In the genomic region with DNA sequence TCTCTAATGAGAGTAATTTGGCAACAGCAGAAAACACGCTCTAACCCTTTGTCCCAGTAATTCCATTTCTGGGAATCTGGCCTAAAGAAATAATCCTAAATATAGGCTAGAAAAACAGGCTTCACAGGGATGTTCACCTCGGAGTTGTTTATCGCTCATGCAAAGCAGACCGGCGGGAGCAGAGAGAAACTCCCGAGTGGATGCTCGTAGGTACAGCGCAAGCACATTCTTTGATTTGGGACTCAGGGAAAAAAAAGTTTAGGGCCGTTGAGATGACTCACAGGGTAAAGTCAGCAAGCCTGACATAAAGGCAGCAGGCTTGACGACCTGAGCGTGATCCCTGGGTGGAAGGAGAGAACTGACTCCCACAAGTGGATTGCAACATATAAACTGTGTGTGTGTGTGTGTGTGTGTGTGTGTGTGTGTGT, we compare ENCODE assay signal across 10 mouse cellular contexts.
DNase-seq lines count a peak whose midpoint lies in the region; ATAC-seq and TF ChIP-seq lines count a peak whose summit lies in the region.
"Had no signal": no experiment of that assay in that cellular context is flagged by ENCODE, and none has a peak within 500 bp of the region (broad histone marks: within the 10 kb centered on the region; RNA-seq: fewer than 3 reads in every experiment).

No protein-coding gene starts in this region.

- no peaks in the 10 kb centered on the region for H3K36me3 ChIP-seq in heart, embryonic 15.5 days
- no peaks in the 10 kb centered on the region for H3K36me3 ChIP-seq in heart, adult 2 months (ENCODE audit: control insufficient read depth, insufficient read depth, low read length)
- H3K36me3 ChIP-seq in lung, embryonic 16.5 days (ENCODE audit: control insufficient read depth, insufficient read depth, low read length) = no peaks in the 10 kb centered on the region

- no peak overlapping the region for H3K4me3 ChIP-seq in heart, embryonic 15.5 days
- no peak overlapping the region for H3K4me3 ChIP-seq in heart, adult 2 months
- no peak overlapping the region for H3K4me3 ChIP-seq in lung, embryonic 16.5 days (ENCODE audit: low read length)

- peaks cover 4% of the 10 kb centered on the region; the same call in 1 of the 2 replicates for H3K79me2 ChIP-seq in heart, adult 2 months (replicated peaks; ENCODE audit: control insufficient read depth, insufficient read depth, low read length)

- intact Hi-C loops in heart, adult 2 months (cut with DNase I) = no loop called here

- in situ Hi-C loops in Patski (cut with MboI; ENCODE audit: low pct_unique_long_range_greater_than_20kb) = loop anchor here (10.0 kb wide), 1 partner anchor 108 kb away; no protein-coding TSS in a partner anchor

- H3K27me3 ChIP-seq in heart, embryonic 15.5 days = no peaks in the 10 kb centered on the region
- H3K27me3 ChIP-seq in heart, adult 2 months (ENCODE audit: control insufficient read depth, insufficient read depth, low read length) = no peaks in the 10 kb centered on the region
- H3K27me3 ChIP-seq in lung, embryonic 16.5 days (ENCODE audit: control insufficient read depth, insufficient read depth, low read depth, low read length) = no peaks in the 10 kb centered on the region
- H3K27me3 ChIP-seq in Patski = no peaks in the 10 kb centered on the region

- H3K9ac ChIP-seq in heart, embryonic 15.5 days = no peak overlapping the region
- H3K9ac ChIP-seq in heart, adult 2 months (ENCODE audit: low read depth, low read length) = no peak overlapping the region
- no peak overlapping the region for H3K9ac ChIP-seq in lung, embryonic 16.5 days (ENCODE audit: low read length)

- DNase-seq in heart, adult 2 months = no peak
- DNase-seq in lung, postnatal 25 days (ENCODE audit: low spot score) = no peak
- DNase-seq in Patski (ENCODE audit: low read depth, low spot score) = peak; percentile 87
- DNase-seq in kidney, postnatal 4 days = peak; percentile 39 to 57
- no peak for DNase-seq in right cerebral cortex, postnatal 25 days
- DNase-seq in embryo, embryonic 10 days (ENCODE audit: low spot score) = no peak
- DNase-seq: adrenal gland, adult 8-10 months; cerebellum, adult 8-10 months had no signal

- CTCF ChIA-PET in Patski (lab: Charles Lee) = no interaction called here

- H3K4me1 ChIP-seq in heart, embryonic 15.5 days (replicated peaks) = peaks cover 51% of the 10 kb centered on the region
- peaks cover 34% of the 10 kb centered on the region for H3K4me1 ChIP-seq in heart, adult 2 months (ENCODE audit: control insufficient read depth, insufficient read depth, low read length)
- peaks cover 44% of the 10 kb centered on the region for H3K4me1 ChIP-seq in lung, embryonic 16.5 days (replicated peaks; ENCODE audit: control insufficient read depth, insufficient read depth, low read length)

- no peak for TF ChIP-seq EP300 in heart, adult 2 months (IDR thresholded peaks at IDR 0.05; ENCODE audit: insufficient read depth, low read depth, low read length)

- 45% methylated on average over 11 of the region's 11 CpGs for WGBS in heart, embryonic 15.5 days
- WGBS in heart, adult 2 months = 36% methylated on average over 11 of the region's 11 CpGs
- WGBS in lung, embryonic 16.5 days = 59% methylated on average over 11 of the region's 11 CpGs

- no peak overlapping the region for H3K4me2 ChIP-seq in heart, embryonic 15.5 days
- H3K4me2 ChIP-seq in lung, embryonic 16.5 days (ENCODE audit: low read depth, low read length) = no peak overlapping the region

- no peaks in the 10 kb centered on the region for H3K9me3 ChIP-seq in heart, embryonic 15.5 days (replicated peaks)
- H3K9me3 ChIP-seq in lung, embryonic 16.5 days (ENCODE audit: control insufficient read depth, low read length) = no peaks in the 10 kb centered on the region

- no peak for TF ChIP-seq POLR2A in heart, adult 2 months (IDR thresholded peaks at IDR 0.05; ENCODE audit: insufficient read depth, low read depth, low read length)

- no peak for ATAC-seq in heart, embryonic 15.5 days (replicated peaks; ENCODE audit: insufficient number of reproducible peaks, insufficient read depth, low FRiP score, low read depth)
- peak; percentile 13; the same call in 1 of the 2 replicates for ATAC-seq in lung, embryonic 16.5 days (ENCODE audit: low read depth)
- ATAC-seq in Patski = peak; percentile 90

- POLR2A ChIA-PET in Patski (lab: Charles Lee) = no interaction called here

- no peak for TF ChIP-seq CTCF in heart, adult 2 months (IDR thresholded peaks at IDR 0.05)
- TF ChIP-seq CTCF in Patski (IDR thresholded peaks at IDR 0.05) = no peak

- H3K27ac ChIP-seq in heart, embryonic 15.5 days = peak overlapping the region; percentile 46
- H3K27ac ChIP-seq in heart, adult 2 months = no peak overlapping the region
- peak overlapping the region; percentile 52 for H3K27ac ChIP-seq in lung, embryonic 16.5 days (ENCODE audit: low read length)

Comparison
In these comparisons a context has a peak if more than half of its experiments do, and no peak if none do; other contexts are left out.
1. DNase-seq: peak in Patski (single experiment) and kidney, postnatal 4 days (2 of 2); none in heart, adult 2 months (0 of 2), lung, postnatal 25 days (single experiment), right cerebral cortex, postnatal 25 days (single experiment) and embryo, embryonic 10 days (single experiment).